Mouse (Mus musculus): Measurements from ENCODE around the gene 1700020D05Rik.

GRCm38 (mm10) chr19:5466916-5467500 is 36.6 kb downstream of the 1700020D05Rik start:
- TF ChIP-seq CTCF (IDR thresholded peaks at IDR 0.05; ENCODE audit: insufficient read depth, low read length), result no peak
- TF ChIP-seq POLR2A (IDR thresholded peaks at IDR 0.05; ENCODE audit: borderline replicate concordance, extremely low read depth, low read depth, low read length), result no peak

Measured in lung, adult 2 months (tissue).